Mouse (Mus musculus): ENCODE measurements around the gene Zbtb1.
A peak's percentile ranks its signal among the peaks of the same experiment; 100 is the strongest.
"Not testable (repeated sequence)": the region's sequence is repeated elsewhere in the genome, so short reads cannot be mapped to it uniquely, and the experiment has no call there.

The Zbtb1 gene

DNA sequence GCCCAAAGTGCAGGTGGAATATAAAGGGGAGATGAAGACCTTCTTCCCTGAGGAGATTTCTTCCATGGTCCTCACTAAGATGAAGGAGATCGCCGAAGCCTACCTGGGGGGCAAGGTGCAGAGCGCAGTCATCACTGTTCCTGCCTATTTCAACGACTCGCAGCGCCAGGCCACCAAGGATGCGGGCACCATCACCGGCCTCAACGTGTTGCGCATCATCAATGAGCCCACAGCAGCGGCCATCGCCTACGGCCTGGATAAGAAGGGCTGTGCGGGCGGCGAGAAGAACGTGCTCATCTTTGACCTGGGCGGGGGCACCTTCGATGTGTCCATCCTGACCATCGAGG lies 34.7 kb downstream of the Zbtb1 start:
- DNase-seq (ENCODE audit: low spot score), result peak; percentile 15

GRCm38 (mm10) chr12:76405183-76405970 lies 35.3 kb downstream of the Zbtb1 start:
- peak; percentile 11 for DNase-seq (ENCODE audit: low spot score)

DNA sequence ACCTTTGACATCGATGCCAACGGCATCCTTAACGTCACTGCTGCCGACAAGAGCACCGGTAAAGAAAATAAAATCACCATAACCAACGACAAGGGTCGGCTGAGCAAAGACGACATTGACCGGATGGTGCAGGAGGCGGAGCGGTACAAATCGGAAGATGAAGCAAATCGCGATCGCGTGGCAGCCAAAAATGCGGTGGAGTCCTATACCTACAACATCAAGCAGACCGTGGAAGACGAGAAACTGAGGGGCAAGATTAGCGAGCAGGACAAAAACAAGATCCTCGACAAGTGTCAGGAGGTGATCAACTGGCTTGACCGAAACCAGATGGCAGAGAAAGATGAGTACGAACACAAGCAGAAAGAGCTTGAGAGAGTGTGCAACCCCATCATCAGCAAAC lies 35.9 kb downstream of the Zbtb1 start:
- DNase-seq (ENCODE audit: low spot score), result no peak

GRCm38 (mm10) chr12:76407184-76407583 lies 37.1 kb downstream of the Zbtb1 start:
- no peak for DNase-seq (ENCODE audit: low spot score)

- DNase-seq (ENCODE audit: low spot score), result no peak
Measured at GRCm38 (mm10) chr12:76409166-76409565, 39.1 kb downstream of the Zbtb1 start.

DNA sequence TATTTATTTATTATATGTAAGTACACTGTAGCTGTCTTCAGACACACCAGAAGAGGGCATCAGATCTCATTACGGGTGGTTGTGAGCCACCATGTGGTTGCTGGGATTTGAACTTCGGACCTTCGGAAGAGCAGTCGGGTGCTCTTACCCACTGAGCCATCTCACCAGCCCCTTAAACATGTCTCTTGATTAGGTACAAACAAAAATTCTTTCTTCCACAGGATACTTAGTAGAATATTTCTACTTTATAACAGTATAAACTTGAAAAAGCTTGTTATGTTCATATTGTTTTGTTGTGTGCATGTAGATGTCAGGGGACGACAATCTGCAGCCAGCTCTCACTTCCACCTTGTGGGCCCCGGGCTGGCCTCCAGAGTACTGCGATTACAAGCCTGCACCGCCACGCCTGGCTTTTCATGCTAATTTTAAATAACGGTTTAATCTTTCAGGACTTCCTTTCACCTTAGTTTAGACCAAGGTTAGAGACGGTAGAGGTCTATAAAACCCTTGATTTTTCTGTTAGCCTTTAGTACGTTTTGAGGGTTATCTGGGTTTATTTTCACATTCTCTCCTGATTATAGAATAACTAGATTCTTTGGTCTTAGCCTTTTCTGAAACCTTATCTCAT lies 45.4 kb downstream of the Zbtb1 start:
- no peak for DNase-seq (ENCODE audit: low spot score)

GRCm38 (mm10) chr12:76417433-76417854 lies 47.4 kb downstream of the Zbtb1 start, which contains the start of gene Ppp1r36:
Gene Ppp1r36, plus strand, starts transcription at chr12:76417538.
- no peak for DNase-seq (ENCODE audit: low spot score)

DNA sequence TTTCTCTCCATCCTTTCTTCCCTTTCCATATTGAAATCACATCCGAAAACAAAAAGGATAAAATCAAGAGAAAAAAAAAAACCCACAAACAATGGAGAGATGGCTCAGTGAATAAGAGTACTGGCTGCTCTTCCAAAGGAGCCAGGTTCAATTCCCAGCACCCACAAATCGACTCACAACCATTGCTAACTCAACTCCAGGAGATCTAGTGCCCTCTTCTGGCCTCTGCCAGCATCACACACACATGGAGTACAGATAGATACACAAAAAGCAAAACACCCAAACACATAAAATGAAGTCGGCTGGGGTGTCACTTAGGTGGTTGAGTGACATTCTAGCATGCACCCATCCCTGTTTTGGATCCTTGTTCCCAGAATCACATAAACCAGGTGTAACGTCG lies 48.3 kb downstream of the Zbtb1 start:
- no peak for DNase-seq (ENCODE audit: low spot score)

- DNase-seq (ENCODE audit: low spot score), result no peak
Measured at GRCm38 (mm10) chr12:76425256-76425655, 55.2 kb downstream of the Zbtb1 start.

- DNase-seq (ENCODE audit: low spot score), result no peak
Measured at GRCm38 (mm10) chr12:76427546-76427945, 57.5 kb downstream of the Zbtb1 start.

GRCm38 (mm10) chr12:76430879-76431406 lies 60.9 kb downstream of the Zbtb1 start:
- DNase-seq (ENCODE audit: low spot score), result no peak

- DNase-seq (ENCODE audit: low spot score), result no peak
Measured at GRCm38 (mm10) chr12:76431431-76431830, 61.4 kb downstream of the Zbtb1 start.

DNA sequence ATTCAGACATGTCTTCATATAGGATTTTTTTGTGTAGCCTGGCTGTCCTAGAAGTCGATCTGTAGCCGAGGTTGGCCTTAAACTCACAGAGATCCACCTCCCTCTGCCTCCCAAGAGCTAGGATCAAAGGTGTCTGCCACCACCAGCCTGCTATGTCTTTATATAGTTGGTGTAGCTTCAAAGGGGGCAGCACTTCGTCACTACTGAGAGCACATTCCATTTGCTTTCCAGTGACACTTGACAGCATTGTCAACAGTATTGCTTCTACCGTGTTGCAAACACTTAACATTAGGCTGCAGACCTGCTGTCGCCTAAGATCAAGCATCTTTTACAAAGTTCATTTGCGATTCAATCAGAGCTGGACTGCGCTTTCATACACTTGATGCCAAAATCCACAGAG lies 64.0 kb downstream of the Zbtb1 start:
- no peak for DNase-seq (ENCODE audit: low spot score)

DNA sequence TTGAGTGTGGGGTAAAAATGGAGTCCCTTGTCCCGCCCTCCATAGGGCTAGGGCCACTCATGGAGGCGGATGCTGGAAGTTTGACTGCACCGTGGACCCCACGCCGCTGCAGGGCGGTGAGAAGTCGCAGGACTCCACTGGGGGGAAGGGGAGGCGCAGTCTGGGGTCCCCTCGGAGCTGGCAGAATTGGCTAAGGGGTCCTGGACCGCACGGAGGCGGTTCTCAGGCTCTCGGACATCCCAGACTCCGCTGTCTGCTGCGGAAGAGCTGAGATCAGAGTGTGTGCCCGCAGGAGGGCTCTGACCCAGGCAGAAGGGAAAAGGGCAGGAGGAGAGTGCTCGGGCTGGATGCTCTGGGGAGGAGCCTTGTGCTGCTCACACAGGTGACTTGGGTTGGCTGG lies 65.0 kb downstream of the Zbtb1 start:
- DNase-seq (ENCODE audit: low spot score), result no peak

DNA sequence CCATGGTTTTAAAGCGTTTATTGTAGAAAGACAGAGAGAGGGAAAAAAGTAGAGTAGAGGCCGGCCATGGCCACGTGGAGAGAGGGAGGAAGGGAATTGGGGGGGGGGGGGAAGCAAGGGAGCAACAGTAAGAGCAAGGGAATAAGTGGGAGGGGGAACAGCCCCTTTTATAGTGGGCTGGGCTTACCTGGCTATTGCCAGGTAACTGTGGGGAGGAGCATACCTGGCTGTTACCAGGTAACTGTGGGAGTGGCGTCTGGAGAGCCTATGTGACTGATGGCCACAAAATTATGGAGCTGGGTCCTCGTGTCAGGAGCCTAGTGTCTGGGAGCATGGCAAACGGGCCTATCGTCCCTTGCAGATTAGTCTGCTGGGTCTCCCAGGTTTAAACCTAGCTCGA lies 65.5 kb downstream of the Zbtb1 start:
- DNase-seq (ENCODE audit: low spot score), result no peak

GRCm38 (mm10) chr12:76443488-76443887 lies 73.4 kb downstream of the Zbtb1 start:
- DNase-seq (ENCODE audit: low spot score), result not testable (repeated sequence)

DNA sequence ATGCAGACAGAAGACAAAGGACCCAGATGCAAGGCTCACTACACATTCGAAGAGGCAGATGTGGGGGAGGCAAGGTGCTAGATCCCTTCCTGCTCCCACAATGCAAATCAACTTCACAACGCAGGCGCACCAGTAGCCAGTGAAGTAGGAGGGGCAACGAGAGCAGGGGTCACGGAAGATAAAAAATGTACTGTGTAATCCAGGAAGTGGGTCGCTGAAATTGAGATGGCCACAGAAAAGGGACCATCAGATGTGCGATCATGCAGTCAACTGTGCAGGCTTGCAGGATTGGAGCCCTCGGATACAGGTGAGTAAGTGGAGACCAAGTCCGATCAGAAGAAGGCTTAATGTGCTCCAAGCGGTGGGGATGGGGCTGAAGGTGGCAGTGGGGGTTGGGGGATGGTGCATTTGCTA lies 74.3 kb downstream of the Zbtb1 start:
- no peak for DNase-seq (ENCODE audit: low spot score)

GRCm38 (mm10) chr12:76444862-76445261 lies 74.8 kb downstream of the Zbtb1 start:
- DNase-seq (ENCODE audit: low spot score), result no peak

DNA sequence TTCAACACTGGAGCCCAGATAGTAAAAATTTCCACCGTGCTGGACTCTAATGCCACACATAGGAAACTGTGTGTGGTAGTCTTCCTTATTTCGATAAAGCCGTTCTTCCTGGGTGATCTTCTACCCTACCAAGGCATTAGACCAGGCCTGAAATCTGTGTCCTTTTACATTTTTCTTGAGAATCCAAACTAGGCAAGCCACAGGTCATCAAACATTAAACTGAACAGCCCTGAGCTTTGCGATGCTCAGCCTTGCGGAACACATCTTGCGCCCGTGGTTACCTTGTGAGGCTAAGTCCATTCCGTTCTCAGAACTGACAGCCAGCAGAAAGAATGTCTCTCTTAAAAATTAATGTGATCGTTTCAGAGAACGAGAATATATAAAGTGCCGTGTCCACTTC lies 76.1 kb downstream of the Zbtb1 start:
- no peak for DNase-seq (ENCODE audit: low spot score)

All from ovary, postnatal 14 days (tissue).